Mouse (Mus musculus): ENCODE measurements around the gene St6galnac3.

DNA sequence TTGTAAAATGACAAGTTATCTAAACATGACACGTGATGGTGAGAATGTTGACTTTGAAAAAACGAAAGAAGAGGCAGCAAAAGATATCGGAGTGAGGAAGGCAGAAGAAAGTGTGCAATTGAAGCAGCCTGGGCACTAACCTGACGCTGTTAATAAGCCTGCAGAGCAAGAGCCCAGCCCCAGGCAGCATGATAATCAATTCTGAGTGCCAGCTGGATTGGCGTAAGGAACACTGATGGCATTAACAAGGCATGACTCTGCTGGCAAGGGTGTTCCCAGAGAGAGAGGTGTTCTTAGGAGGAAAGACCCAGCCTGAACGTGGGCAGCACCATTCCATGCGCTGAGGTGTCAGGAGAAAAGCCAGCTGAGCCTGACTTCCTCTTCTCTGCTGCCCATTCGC lies 525.7 kb downstream of the St6galnac3 start:
- TF ChIP-seq MAFK (IDR thresholded peaks at IDR 0.05; ENCODE audit: insufficient replicate concordance, low read length) (no peak), CHD2 (IDR thresholded peaks at IDR 0.05; ENCODE audit: low read length) (no peak), ZC3H11A (IDR thresholded peaks at IDR 0.05; ENCODE audit: low read depth, low read length) (no peak), POLR2A (IDR thresholded peaks at IDR 0.05; ENCODE audit: low read depth, low read length) (no peak), CTCF (conservative IDR thresholded peaks at IDR 0.05 in 1 of 2, IDR thresholded peaks at IDR 0.05 in 1 of 2; ENCODE audit: low read depth in 2 of 2, low read length in 2 of 2) (no peak), MEF2A (IDR thresholded peaks at IDR 0.05; ENCODE audit: borderline replicate concordance, low read depth, low read length) (no peak), EP300 (IDR thresholded peaks at IDR 0.05; ENCODE audit: low read length) (no peak), RCOR1 (conservative IDR thresholded peaks at IDR 0.05; ENCODE audit: low read depth, low read length) (no peak), GABPA (IDR thresholded peaks at IDR 0.05; ENCODE audit: insufficient replicate concordance, low read depth, low read length) (no peak), MXI1 (IDR thresholded peaks at IDR 0.05; ENCODE audit: low read depth, low read length) (no peak)

Measured in CH12.LX (cell line).